Mouse (Mus musculus) lung, embryonic 16.5 days (tissue): ENCODE data around the gene Plekhg4. TPM values are rescaled to one million over a fixed set of nuclear protein-coding genes. Genes with fewer than 3 reads are reported as not detected.

ENCODE experiments used
- ATAC-seq: fragments of 200-750 bp; cut with Nextera tagmentation; 2 replicates; pipeline ENCODE4 v1.8.0; 2017; ENCODE audit warnings: low read depth, mild to moderate bottlenecking, moderate library complexity
- H3K27ac ChIP-seq: fragments of 300-500 bp; sonication (generic); 2 replicates; pipeline ENCODE4 v1.5.1; 2014; ENCODE audit warnings: mild to moderate bottlenecking, control low read depth, low read length
- H3K27me3 ChIP-seq: fragments of 300-500 bp; sonication (generic); 2 replicates; pipeline ENCODE4 v1.6.1; 2014; ENCODE audit warnings: low read depth, low read length, mixed read lengths; ENCODE audit not compliant: control insufficient read depth, insufficient read depth
- H3K36me3 ChIP-seq: fragments of 300-500 bp; sonication (generic); 2 replicates; pipeline ENCODE4 v1.6.1; 2014; ENCODE audit warnings: low read length; ENCODE audit not compliant: control insufficient read depth, insufficient read depth
- H3K4me1 ChIP-seq: fragments of 300-500 bp; sonication (generic); replicated peaks from 2 replicates; pipeline ENCODE4 v1.6.1; 2014; ENCODE audit warnings: low read length, mixed read lengths; ENCODE audit not compliant: control insufficient read depth, insufficient read depth
- H3K4me2 ChIP-seq: fragments of 300-500 bp; sonication (generic); 2 replicates; pipeline ENCODE4 v1.6.1; 2014; ENCODE audit warnings: low read depth, low read length, control low read depth
- H3K4me3 ChIP-seq: fragments of 300-500 bp; sonication (generic); 2 replicates; pipeline ENCODE4 v1.5.1; 2014; ENCODE audit warnings: mild to moderate bottlenecking, low read length, control low read depth
- H3K9ac ChIP-seq: fragments of 300-500 bp; sonication (generic); 2 replicates; pipeline ENCODE4 v1.6.1; 2014; ENCODE audit warnings: low read length, control low read depth
- H3K9me3 ChIP-seq: fragments of 300-500 bp; sonication (generic); 2 replicates; pipeline ENCODE4 v1.6.1; 2016; ENCODE audit warnings: low read length; ENCODE audit not compliant: control insufficient read depth
- WGBS: fragments of 180-500 bp; shearing (Covaris S2); extraction: QIAGEN DNeasy Blood & Tissue Kit; methylation state at CpG from one replicate; pipeline ENCODE4 v1.1.7; 2014; 5-methylcytosine and 5-hydroxymethylcytosine counted together
- polyA plus RNA-seq: library from polyadenylated mRNA; unstranded; fragments of >200 nt; fragmentation: Nextera tagmentation; extraction: Ambion mirVana; gene quantifications from 2 replicates; pipeline ENCODE4 v1.2.1, GENCODE M21; 2015

Gene Plekhg4
- polyA plus RNA-seq, 1 experiment from 2014 or later, result 1.1 TPM

- peak; percentile 79; the same call in 1 of the 2 replicates for ATAC-seq
- Histone ChIP-seq H3K4me1 (peaks cover 9% of the 10 kb centered on the region), H3K36me3 (no peaks in the 10 kb centered on the region), H3K27me3 (no peaks in the 10 kb centered on the region), H3K4me2 (no peak overlapping the region), H3K27ac (no peak overlapping the region), H3K9me3 (no peaks in the 10 kb centered on the region), H3K4me3 (no peak overlapping the region), H3K9ac (no peak overlapping the region)
- 19% methylated on average over 1 of the region's 1 CpGs for WGBS
Measured at GRCm38 (mm10) chr8:105387151-105387550, 14.1 kb downstream of the Plekhg4 start.

- ATAC-seq, result peak; percentile 37; the same call in 1 of the 2 replicates
- H3K4me3 ChIP-seq, result no peak overlapping the region
- no peaks in the 10 kb centered on the region for H3K36me3 ChIP-seq
- no peak overlapping the region for H3K9ac ChIP-seq
- WGBS, result 36% methylated on average over 6 of the region's 6 CpGs
- peaks cover 9% of the 10 kb centered on the region for H3K4me1 ChIP-seq
- no peaks in the 10 kb centered on the region for H3K27me3 ChIP-seq
- no peak overlapping the region for H3K27ac ChIP-seq
- no peak overlapping the region for H3K4me2 ChIP-seq
- no peaks in the 10 kb centered on the region for H3K9me3 ChIP-seq
Measured at GRCm38 (mm10) chr8:105389096-105389495, 16.0 kb downstream of the Plekhg4 start.

GRCm38 (mm10) chr8:105393089-105393787 is 20.2 kb downstream of the Plekhg4 start:
- no peaks in the 10 kb centered on the region for H3K27me3 ChIP-seq
- H3K4me2 ChIP-seq, result no peak overlapping the region
- H3K27ac ChIP-seq, result no peak overlapping the region
- H3K4me3 ChIP-seq, result no peak overlapping the region
- H3K9me3 ChIP-seq, result no peaks in the 10 kb centered on the region
- H3K4me1 ChIP-seq, result peaks cover 6% of the 10 kb centered on the region
- WGBS, result 76% methylated on average over 12 of the region's 12 CpGs
- no peaks in the 10 kb centered on the region for H3K36me3 ChIP-seq
- no peak overlapping the region for H3K9ac ChIP-seq
- ATAC-seq, result no peak

- WGBS, result 61% methylated on average over 7 of the region's 7 CpGs
- Histone ChIP-seq H3K4me3 (no peak overlapping the region), H3K9me3 (no peaks in the 10 kb centered on the region), H3K27ac (no peak overlapping the region), H3K36me3 (no peaks in the 10 kb centered on the region), H3K4me2 (no peak overlapping the region), H3K4me1 (peaks cover 6% of the 10 kb centered on the region), H3K9ac (no peak overlapping the region), H3K27me3 (no peaks in the 10 kb centered on the region)
- no peak for ATAC-seq
Measured at GRCm38 (mm10) chr8:105393915-105394314, 20.8 kb downstream of the Plekhg4 start.

- 30% methylated on average over 3 of the region's 3 CpGs for WGBS
- 0 out of 2 replicates have a peak, but pooled peaks have one; percentile 38 for ATAC-seq
- Histone ChIP-seq H3K9me3 (no peaks in the 10 kb centered on the region; the same call in 1 of the 2 replicates), H3K4me2 (no peak overlapping the region), H3K27ac (no peak overlapping the region), H3K9ac (no peak overlapping the region), H3K36me3 (no peaks in the 10 kb centered on the region), H3K4me3 (no peak overlapping the region), H3K27me3 (no peaks in the 10 kb centered on the region), H3K4me1 (no peaks in the 10 kb centered on the region; the same call in 1 of the 2 replicates)
Measured at GRCm38 (mm10) chr8:105397747-105398146, 24.7 kb downstream of the Plekhg4 start.

- no peaks in the 10 kb centered on the region; the same call in 1 of the 2 replicates for H3K9me3 ChIP-seq
- ATAC-seq, result no peak
- no peak overlapping the region for H3K9ac ChIP-seq
- peaks cover 3% of the 10 kb centered on the region; the same call in 1 of the 2 replicates for H3K4me1 ChIP-seq
- H3K27ac ChIP-seq, result no peak overlapping the region
- no peak overlapping the region for H3K4me3 ChIP-seq
- no peak overlapping the region for H3K4me2 ChIP-seq
- no peaks in the 10 kb centered on the region for H3K36me3 ChIP-seq
- 86% methylated on average over 5 of the region's 5 CpGs for WGBS
- H3K27me3 ChIP-seq, result no peaks in the 10 kb centered on the region
Measured at GRCm38 (mm10) chr8:105400016-105400415, 26.9 kb downstream of the Plekhg4 start.

- H3K4me3 ChIP-seq, result no peak overlapping the region
- H3K9ac ChIP-seq, result no peak overlapping the region
- H3K36me3 ChIP-seq, result no peaks in the 10 kb centered on the region
- no peaks in the 10 kb centered on the region for H3K27me3 ChIP-seq
- no peaks in the 10 kb centered on the region; the same call in 1 of the 2 replicates for H3K9me3 ChIP-seq
- 66% methylated on average over 8 of the region's 8 CpGs for WGBS
- no peak overlapping the region; the same call in none of the 2 replicates for H3K27ac ChIP-seq
- peaks cover 14% of the 10 kb centered on the region for H3K4me1 ChIP-seq
- ATAC-seq, result peak; percentile 55; the same call in 1 of the 2 replicates
- H3K4me2 ChIP-seq, result no peak overlapping the region
Measured at GRCm38 (mm10) chr8:105403467-105403866, 30.4 kb downstream of the Plekhg4 start.

GRCm38 (mm10) chr8:105404496-105404895 is 31.4 kb downstream of the Plekhg4 start:
- Histone ChIP-seq H3K36me3 (no peaks in the 10 kb centered on the region), H3K4me2 (no peak overlapping the region), H3K27me3 (no peaks in the 10 kb centered on the region), H3K4me3 (no peak overlapping the region), H3K9me3 (no peaks in the 10 kb centered on the region; the same call in 1 of the 2 replicates), H3K27ac (no peak overlapping the region), H3K9ac (no peak overlapping the region), H3K4me1 (peaks cover 14% of the 10 kb centered on the region)
- 70% methylated on average over 1 of the region's 1 CpGs for WGBS
- no peak for ATAC-seq

- Histone ChIP-seq H3K9ac (0 out of 2 replicates have a peak overlapping the region, but pooled peaks have one; percentile 19), H3K27ac (peak overlapping the region; percentile 77), H3K36me3 (no peaks in the 10 kb centered on the region), H3K4me2 (peak overlapping the region; percentile 25), H3K27me3 (no peaks in the 10 kb centered on the region), H3K9me3 (no peaks in the 10 kb centered on the region), H3K4me3 (no peak overlapping the region), H3K4me1 (peaks cover 14% of the 10 kb centered on the region)
- WGBS, result 20% methylated on average over 10 of the region's 10 CpGs
- ATAC-seq, result peak; percentile 81
Measured at GRCm38 (mm10) chr8:105406416-105406815, 33.3 kb downstream of the Plekhg4 start.
